Mouse (Mus musculus) cortical plate, adult 2 months (tissue): ENCODE data around the gene Gse1.

Source experiments
- CTCF ChIP-seq: fragments of 200-500 bp; IDR thresholded peaks from 2 replicates; pipeline ENCODE4 v1.5.1; 2011; ENCODE audit warnings: mild to moderate bottlenecking, control low read depth, low read length; ENCODE audit not compliant: insufficient read depth; ENCODE audit errors: extremely low read depth
- POLR2A ChIP-seq: fragments of 200-500 bp; IDR thresholded peaks from 2 replicates; pipeline ENCODE4 v1.6.1; 2011; ENCODE audit warnings: mild to moderate bottlenecking, low read length, control low read depth; ENCODE audit not compliant: insufficient read depth; ENCODE audit errors: extremely low read depth

DNA sequence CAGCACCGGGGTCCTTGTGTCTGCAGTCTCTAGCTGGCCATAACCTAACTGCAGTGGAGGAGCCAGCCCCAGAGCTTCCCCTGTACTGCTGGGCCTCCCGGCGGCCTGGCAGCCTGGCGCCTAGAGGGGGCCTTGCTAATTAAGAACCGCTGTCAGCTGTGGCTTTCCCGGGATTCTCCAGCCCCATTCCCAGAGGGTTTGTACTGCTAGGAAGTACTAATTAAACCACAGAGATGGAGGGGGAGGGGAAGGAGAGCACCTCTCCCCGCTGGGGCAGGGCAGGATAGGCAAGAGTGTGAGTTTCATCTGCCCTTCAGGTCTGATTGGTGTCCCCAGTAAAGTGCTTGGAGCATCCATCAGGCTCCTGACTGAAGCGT lies 335.1 kb downstream of the Gse1 start:
- TF ChIP-seq POLR2A (no peak), CTCF (no peak)
